Mouse (Mus musculus): ENCODE measurements around the gene Kyat1.

The Kyat1 gene

DNA sequence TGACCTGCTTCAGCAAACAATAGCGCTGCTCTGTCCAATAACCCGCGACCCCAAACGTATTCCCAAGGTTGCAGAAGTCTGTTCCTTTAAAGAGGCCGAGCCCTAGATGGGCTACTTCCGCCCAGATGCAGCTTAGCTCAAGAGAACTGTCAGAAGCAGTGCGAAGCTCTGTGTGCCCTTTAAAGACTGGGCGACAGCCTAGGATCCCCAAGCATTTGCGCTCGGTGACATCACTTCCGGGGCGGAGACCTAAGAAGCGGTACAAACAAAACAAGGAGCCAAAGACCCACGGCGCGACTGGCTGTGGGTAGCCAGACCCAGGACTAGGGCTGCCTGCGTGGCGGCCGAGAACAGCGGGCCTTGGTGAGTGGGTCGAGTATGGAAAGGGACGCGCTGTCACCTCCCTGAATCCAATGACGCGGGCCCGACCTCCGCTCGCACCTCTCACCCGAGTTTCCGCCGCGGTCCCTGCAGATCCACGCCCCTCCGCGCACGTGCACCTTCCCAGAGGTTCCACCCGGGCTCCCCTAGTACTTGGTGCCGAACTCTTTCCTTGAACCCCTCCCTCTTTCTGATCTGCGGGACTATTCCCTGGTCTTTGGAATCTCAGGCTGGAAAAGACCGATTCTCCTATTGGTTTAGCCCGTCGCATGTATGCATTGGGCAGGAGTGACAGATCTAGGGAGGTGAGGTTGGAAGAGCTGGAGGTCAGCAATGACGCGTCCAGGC lies at the start of gene Kyat1:
Gene Kyat1 (minus strand): TSS at position 219 of the 729 bp plus-strand sequence.
- peak; percentile 80 to 94 for DNase-seq (ENCODE audit: low spot score in 2 of 2)

DNA sequence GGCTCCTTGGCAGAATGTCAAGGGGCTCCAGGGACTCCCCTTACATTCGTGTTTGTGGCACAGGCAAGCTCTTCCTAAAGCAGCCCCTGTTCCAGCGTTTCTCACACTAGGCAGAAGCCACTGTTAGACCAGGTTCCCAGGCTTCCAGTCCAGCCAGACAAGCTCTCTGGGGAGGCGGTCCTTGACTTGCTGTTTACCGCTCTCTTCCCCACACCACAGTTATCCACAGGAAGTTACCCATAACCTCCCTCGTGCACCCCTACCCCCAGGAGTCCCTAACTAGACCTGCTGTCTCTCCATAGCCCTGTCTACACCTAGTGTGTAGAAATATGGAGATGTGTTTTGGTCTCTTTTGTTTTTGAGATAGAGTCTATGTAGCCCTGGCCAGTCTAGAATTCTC lies 48.2 kb upstream of the Kyat1 start:
- DNase-seq (ENCODE audit: low spot score in 2 of 2): no peak

GRCm38 (mm10) chr2:30252521-30252920 lies 46.9 kb upstream of the Kyat1 start:
- no peak for DNase-seq (ENCODE audit: low spot score in 2 of 2)

GRCm38 (mm10) chr2:30251417-30252104 lies 45.9 kb upstream of the Kyat1 start:
- DNase-seq (ENCODE audit: low spot score in 2 of 2): no peak

GRCm38 (mm10) chr2:30250166-30251128 lies 44.8 kb upstream of the Kyat1 start:
- no peak for DNase-seq (ENCODE audit: low spot score in 2 of 2)

DNA sequence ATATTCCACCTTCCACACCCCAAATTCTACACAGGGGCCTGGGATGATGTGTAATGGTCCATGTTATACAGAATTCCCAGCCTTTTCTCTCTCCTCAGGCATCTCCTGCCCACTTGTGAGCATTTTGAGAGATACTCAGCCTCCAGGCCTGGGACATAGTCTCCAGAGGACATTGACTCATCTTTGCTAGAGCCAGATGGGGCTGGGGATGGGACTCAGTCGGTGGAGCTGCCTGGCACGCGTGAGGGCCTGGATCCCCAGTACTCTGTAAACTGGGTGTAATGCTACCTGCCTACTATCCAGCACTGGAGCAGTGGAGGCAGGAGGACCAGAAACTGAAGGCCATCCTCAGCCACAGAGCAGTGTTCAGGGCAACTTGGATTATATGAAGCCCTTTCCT lies 43.5 kb upstream of the Kyat1 start:
- no peak for DNase-seq (ENCODE audit: low spot score in 2 of 2)

DNA sequence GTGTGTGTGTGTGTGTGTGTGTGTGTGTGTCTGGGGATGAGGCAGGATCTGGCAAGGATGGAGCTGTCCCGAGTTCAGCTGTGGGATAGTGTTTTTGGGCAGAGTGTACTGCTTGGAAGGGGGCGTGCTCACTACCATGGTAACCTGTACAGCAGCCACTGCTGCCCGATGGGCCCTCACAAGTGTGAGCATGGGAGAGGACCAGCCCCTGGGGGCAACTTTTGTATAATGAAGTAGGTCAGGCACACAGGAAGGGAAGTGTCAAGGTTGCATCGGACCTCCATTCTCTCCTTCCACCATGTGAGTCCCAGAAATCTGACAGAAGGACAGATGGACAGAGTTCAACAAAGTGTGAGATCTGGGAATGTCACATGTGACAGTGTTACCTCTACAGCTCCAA lies 42.0 kb upstream of the Kyat1 start:
- no peak for DNase-seq (ENCODE audit: low spot score in 2 of 2)

- no peak for DNase-seq (ENCODE audit: low spot score in 2 of 2)
These were observed 41.4 kb upstream of the Kyat1 start for GRCm38 (mm10) chr2:30247036-30247435.

- no peak for DNase-seq (ENCODE audit: low spot score in 2 of 2)
These were observed 39.0 kb upstream of the Kyat1 start for GRCm38 (mm10) chr2:30244595-30245178.

DNA sequence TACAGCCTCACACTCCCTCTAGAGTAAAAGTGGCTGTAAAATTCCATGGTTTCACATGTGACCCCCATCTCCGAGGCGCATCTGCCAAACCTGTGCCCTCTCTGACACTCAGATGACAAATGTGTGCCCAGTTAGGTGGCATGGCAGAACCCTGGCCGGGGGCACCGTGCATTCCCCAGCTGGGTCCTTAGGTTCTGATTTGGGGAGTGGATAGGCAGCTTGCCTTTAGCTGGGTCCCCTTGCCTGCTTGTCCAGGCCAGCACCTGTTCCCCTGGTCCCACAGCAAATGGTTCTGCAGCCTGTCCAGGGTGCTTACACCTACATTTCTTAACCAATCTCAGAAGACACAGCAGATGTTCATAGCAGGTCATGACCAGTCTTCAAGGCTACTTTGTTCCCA lies 37.7 kb upstream of the Kyat1 start:
- no peak for DNase-seq (ENCODE audit: low spot score in 2 of 2)

GRCm38 (mm10) chr2:30242509-30242908 lies 36.9 kb upstream of the Kyat1 start:
- DNase-seq (ENCODE audit: low spot score in 2 of 2): peak in 1 of 2 experiments; percentile 41

- DNase-seq (ENCODE audit: low spot score in 2 of 2): no peak
These were observed 34.6 kb upstream of the Kyat1 start, which contains the start of gene Gm28035 for GRCm38 (mm10) chr2:30240267-30240666. TSS of gene Gm28035 (plus strand) at chr2:30240567.

DNA sequence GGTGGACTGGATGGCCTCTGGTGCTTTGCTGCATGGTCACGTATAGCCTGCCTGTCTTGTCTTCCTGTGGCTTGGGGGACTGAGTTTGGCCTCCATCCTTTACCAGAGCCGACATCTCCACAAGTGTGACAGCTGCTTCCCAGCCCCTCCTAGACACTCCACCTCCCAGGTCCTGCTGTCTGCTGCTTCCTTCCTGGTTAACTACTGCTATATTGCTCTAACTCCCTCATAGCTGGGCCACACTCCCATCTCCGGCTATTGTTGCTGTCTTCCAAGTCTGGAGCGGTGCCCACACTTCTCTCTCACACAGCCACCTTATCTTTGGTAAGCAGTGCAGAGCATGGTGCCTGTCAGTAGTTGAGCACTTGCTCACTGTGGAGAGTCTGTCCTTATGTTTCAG lies 34.1 kb upstream of the Kyat1 start:
- no peak for DNase-seq (ENCODE audit: low spot score in 2 of 2)

GRCm38 (mm10) chr2:30238906-30239465 lies 33.3 kb upstream of the Kyat1 start:
- DNase-seq (ENCODE audit: low spot score in 2 of 2): no peak

DNA sequence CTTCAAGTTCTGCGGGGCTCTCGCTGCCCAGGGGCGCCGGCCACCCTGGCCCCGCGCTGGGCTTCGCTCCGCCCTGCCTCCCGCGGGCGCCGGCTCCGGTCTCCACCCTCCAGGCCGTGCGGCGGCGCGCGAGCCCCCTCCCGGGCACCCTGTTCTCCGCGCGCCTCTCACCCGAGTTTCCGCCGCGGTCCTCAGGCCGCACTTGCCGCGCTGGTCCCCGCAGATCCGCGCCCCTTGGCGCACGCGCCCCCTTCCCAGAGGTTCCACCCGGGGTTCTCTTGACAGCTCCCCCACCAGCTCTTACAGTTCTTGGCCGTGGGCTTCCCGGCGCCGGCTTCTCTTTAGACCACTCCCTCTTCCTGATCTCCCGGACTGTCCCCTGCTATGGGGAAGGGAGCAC lies 32.2 kb upstream of the Kyat1 start:
- DNase-seq (ENCODE audit: low spot score in 2 of 2): peak in 1 of 2 experiments; percentile 57

- peak; percentile 94 to 99 for DNase-seq (ENCODE audit: low spot score in 2 of 2)
These were observed 31.7 kb upstream of the Kyat1 start, which contains the start of gene Lrrc8a for GRCm38 (mm10) chr2:30237199-30237880. TSS of gene Lrrc8a (plus strand) at chr2:30237715.

DNA sequence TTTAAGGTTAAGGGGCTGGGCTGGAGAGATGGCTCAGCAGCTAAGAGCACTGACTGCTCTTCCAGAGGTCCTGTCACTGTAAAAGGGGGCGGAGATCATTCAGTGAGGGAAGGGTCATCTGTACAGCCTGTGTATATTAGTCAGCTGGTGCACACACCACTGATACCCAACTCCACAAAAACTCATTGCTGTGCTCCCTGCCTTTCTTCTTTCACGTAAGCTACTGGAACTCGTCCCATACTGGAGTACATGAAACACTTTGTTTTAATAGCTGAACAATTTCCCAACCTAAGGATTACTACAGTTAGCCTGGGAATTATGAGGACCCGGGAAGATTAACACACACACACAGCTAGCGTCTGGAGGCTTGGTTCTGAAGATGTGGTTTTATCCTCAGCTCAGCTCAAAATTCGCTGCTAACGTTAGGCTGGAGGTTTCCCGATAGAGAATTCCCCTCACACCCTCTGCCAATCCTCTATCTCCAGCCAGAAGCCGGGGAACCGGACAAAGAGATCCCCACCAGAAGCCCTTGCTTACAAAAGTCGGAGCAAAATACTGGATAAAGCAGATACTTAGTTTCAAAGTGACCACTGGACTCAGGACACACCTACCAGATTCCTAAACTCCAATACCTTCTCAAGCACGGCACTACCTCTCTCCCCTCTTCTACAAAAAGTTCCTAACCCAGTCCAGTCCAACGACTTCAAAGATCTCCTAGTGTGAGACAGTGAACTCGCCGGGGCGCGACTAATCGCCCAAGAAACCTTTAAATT lies 31.0 kb upstream of the Kyat1 start:
- DNase-seq (ENCODE audit: low spot score in 2 of 2): no peak

- DNase-seq (ENCODE audit: low spot score in 2 of 2): no peak
These were observed 29.9 kb upstream of the Kyat1 start for GRCm38 (mm10) chr2:30235593-30235992.

DNA sequence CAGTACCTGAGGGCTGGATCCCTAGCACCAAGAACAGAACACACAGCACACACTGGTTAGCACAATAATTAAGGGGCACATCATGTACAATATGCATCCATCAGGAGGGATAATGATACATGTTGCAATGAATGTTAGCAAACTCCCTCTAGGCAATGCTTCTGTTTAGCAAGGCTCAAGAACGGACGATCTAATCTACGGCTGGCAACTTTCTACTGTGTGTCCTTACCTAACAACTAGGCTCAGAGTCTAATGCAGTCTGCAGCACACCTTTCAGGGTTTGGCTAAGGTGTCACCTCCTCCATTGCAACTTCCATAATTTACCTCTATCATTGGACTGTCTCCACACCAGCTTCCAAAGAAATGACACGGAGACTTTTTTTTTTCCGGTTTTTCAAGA lies 10.6 kb upstream of the Kyat1 start:
- DNase-seq (ENCODE audit: low spot score in 2 of 2): no peak

GRCm38 (mm10) chr2:30215493-30215892 lies 9.8 kb upstream of the Kyat1 start:
- no peak for DNase-seq (ENCODE audit: low spot score in 2 of 2)
